Mouse (Mus musculus): ENCODE measurements around the gene Prdm13. TPM values are rescaled to one million over a fixed set of nuclear protein-coding genes. Genes with fewer than 3 reads are reported as not detected.

Gene Prdm13
- polyA plus RNA-seq, 1 experiment from 2014 or later, result 8.1 TPM

DNA sequence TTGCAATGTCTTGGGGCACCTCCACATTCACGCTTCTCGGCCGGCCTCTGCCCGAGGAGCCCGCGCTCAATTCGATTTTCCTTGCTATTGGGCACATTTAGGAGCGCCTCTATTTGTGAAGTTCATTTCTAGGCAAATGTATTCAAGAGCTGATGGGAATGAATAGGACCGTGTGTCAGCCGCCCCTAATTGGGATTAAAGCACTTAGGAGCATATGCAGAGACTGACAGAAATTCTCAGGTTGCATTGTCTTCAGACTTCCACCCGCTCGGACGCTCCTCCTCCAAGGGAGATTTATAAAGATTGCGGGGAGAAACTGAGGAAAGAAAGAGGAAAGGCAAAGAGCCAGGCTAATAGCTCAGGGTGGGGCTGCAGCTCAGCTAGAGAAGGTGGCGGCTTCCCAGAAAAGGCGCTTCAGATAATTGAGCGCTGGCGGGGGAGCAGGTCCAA, 3.8 kb upstream of the Prdm13 start:
- no peak overlapping the region for H3K9ac ChIP-seq (ENCODE audit: low read depth, low read length)
- H3K4me1 ChIP-seq (replicated peaks; ENCODE audit: control insufficient read depth, insufficient read depth, low read length), result peaks cover 4% of the 10 kb centered on the region; the same call in 1 of the 2 replicates
- peak overlapping the region; percentile 21 for H3K4me2 ChIP-seq (replicated peaks; ENCODE audit: low read depth, low read length)
- peak overlapping the region; percentile 49 for H3K4me3 ChIP-seq (ENCODE audit: low read depth, low read length)
- H3K27ac ChIP-seq (ENCODE audit: low read depth, low read length), result 0 out of 2 replicates have a peak overlapping the region, but pooled peaks have one; percentile 95
- under 1% methylated on average over 18 of the region's 18 CpGs for WGBS
- H3K27me3 ChIP-seq (ENCODE audit: control insufficient read depth, insufficient read depth, low read length), result peaks cover 67% of the 10 kb centered on the region
- ATAC-seq (ENCODE audit: low FRiP score) (peak; percentile 28), DNase-seq (ENCODE audit: low spot score) (peak; percentile 76)
- no peaks in the 10 kb centered on the region for H3K9me3 ChIP-seq (ENCODE audit: control insufficient read depth, low read length)
- H3K36me3 ChIP-seq (ENCODE audit: control insufficient read depth, insufficient read depth, low read length), result no peaks in the 10 kb centered on the region

DNA sequence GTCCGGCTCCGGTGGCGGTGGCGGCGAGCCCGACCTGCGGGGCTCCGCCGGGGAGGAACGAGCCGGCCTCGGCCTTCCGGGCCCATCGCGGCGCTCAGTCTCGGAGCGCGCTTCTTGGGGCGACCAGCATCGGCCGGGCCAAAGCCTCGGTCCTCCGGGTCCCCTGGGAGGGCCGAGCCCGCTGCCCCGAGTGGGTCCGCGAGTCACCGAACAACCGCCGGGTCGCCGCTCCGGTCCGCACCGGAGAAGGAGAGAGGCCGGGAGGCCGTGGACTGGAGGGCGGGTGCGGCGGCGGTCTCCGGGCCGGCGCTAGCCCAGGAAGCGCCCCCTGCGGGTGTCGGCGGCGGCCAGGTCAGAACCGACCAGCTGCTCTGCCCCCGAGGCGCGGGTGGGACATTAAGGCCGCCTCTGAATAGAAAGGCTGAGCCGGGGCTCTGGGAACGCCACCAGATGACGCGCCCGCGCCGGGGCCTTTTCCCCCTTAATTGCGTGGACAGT, 3.0 kb upstream of the Prdm13 start:
- no peaks in the 10 kb centered on the region for H3K36me3 ChIP-seq (ENCODE audit: control insufficient read depth, insufficient read depth, low read length)
- peak overlapping the region; percentile 62 for H3K9ac ChIP-seq (ENCODE audit: low read depth, low read length)
- peak overlapping the region; percentile 49 for H3K4me3 ChIP-seq (ENCODE audit: low read depth, low read length)
- peak; percentile 83 for DNase-seq (ENCODE audit: low spot score)
- under 1% methylated on average over 40 of the region's 64 CpGs for WGBS
- peaks cover 4% of the 10 kb centered on the region; the same call in 1 of the 2 replicates for H3K4me1 ChIP-seq (replicated peaks; ENCODE audit: control insufficient read depth, insufficient read depth, low read length)
- H3K9me3 ChIP-seq (ENCODE audit: control insufficient read depth, low read length), result no peaks in the 10 kb centered on the region
- H3K27me3 ChIP-seq (ENCODE audit: control insufficient read depth, insufficient read depth, low read length), result peaks cover 73% of the 10 kb centered on the region
- peak; percentile 37 for ATAC-seq (ENCODE audit: low FRiP score)
- H3K27ac ChIP-seq (ENCODE audit: low read depth, low read length), result peak overlapping the region; percentile 95
- peak overlapping the region; percentile 89 for H3K4me2 ChIP-seq (replicated peaks; ENCODE audit: low read depth, low read length)

DNA sequence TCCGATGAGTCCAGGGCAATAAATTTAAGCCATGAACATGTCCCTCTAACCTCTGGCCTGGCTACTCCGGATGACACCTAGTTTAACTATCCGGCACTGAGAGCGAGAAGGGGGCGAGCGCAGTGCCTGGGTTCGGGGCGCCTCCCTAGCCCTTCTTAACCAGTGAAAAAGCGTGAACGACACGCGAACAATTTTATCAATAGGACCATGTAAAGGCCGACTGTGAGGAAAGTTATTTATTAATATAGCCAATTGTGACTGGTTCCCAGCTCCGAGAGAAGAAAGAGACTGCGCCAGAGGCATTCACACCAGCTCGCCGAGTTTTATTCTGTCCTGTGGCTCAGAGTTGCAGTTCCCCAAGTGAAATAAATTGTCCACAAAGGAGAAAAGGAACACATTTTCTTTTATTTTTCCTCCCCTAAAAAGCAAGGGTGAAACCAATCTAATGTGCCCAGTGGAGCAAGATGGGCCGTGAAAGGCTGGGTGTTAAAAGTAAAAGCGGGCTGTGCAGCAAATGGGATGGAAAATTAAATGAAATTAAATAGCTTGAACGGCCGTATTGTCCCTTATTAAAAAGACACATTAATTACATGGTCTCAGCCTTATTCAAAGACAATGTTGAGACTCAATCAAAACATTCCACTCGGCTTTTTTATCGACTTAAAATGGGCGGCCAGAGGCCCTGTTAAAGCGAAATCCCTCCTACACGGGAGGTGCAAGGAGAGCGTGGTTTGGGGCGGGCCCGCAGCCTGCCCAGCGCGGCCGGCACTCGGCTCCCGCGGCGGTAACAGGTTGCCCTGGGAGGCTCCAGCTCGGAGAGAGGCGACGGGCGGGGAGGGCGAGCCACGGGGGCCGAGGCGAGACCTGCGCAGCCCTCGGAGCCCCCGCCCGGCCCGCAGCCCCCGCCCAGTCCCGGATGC, 2.3 kb upstream of the Prdm13 start:
- Histone ChIP-seq H3K27ac (ENCODE audit: low read depth, low read length) (peak overlapping the region; percentile 95), H3K36me3 (ENCODE audit: control insufficient read depth, insufficient read depth, low read length) (no peaks in the 10 kb centered on the region), H3K9me3 (ENCODE audit: control insufficient read depth, low read length) (no peaks in the 10 kb centered on the region), H3K4me3 (ENCODE audit: low read depth, low read length) (peak overlapping the region; percentile 49), H3K27me3 (ENCODE audit: control insufficient read depth, insufficient read depth, low read length) (peaks cover 79% of the 10 kb centered on the region), H3K4me1 (replicated peaks; ENCODE audit: control insufficient read depth, insufficient read depth, low read length) (peaks cover 4% of the 10 kb centered on the region; the same call in 1 of the 2 replicates), H3K4me2 (replicated peaks; ENCODE audit: low read depth, low read length) (peak overlapping the region; percentile 89), H3K9ac (ENCODE audit: low read depth, low read length) (peak overlapping the region; percentile 62)
- DNase-seq (ENCODE audit: low spot score) (peak; percentile 78), ATAC-seq (ENCODE audit: low FRiP score) (peak; percentile 78)
- under 1% methylated on average over 48 of the region's 51 CpGs for WGBS

DNA sequence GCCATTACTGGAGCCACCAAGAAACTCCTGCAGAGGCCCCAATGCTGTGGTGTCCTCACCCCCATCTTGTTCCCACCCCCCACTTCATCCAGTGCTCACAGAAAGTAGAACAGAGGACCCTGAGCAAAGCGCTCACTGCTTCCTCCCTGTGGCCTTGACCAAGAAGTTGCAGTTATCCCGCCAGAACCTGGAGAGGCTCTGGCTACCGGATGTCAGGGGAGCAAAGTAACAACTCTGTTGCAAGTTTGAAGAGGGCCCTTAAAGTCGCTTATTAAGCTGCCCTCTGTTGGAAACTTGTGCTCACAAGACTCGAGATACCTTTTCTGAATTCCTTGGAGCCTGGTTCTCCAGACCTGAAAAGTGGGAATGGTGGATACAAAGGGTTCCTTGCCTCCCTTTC, 1.2 kb upstream of the Prdm13 start:
- Histone ChIP-seq H3K4me1 (replicated peaks; ENCODE audit: control insufficient read depth, insufficient read depth, low read length) (peaks cover 4% of the 10 kb centered on the region; the same call in 1 of the 2 replicates), H3K36me3 (ENCODE audit: control insufficient read depth, insufficient read depth, low read length) (no peaks in the 10 kb centered on the region), H3K4me2 (replicated peaks; ENCODE audit: low read depth, low read length) (no peak overlapping the region), H3K9me3 (ENCODE audit: control insufficient read depth, low read length) (no peaks in the 10 kb centered on the region), H3K4me3 (ENCODE audit: low read depth, low read length) (no peak overlapping the region), H3K27ac (ENCODE audit: low read depth, low read length) (no peak overlapping the region), H3K9ac (ENCODE audit: low read depth, low read length) (no peak overlapping the region), H3K27me3 (ENCODE audit: control insufficient read depth, insufficient read depth, low read length) (peaks cover 81% of the 10 kb centered on the region)
- 0% methylated on average over 5 of the region's 5 CpGs for WGBS
- ATAC-seq (ENCODE audit: low FRiP score), result no peak
- peak; percentile 60 for DNase-seq (ENCODE audit: low spot score)

DNA sequence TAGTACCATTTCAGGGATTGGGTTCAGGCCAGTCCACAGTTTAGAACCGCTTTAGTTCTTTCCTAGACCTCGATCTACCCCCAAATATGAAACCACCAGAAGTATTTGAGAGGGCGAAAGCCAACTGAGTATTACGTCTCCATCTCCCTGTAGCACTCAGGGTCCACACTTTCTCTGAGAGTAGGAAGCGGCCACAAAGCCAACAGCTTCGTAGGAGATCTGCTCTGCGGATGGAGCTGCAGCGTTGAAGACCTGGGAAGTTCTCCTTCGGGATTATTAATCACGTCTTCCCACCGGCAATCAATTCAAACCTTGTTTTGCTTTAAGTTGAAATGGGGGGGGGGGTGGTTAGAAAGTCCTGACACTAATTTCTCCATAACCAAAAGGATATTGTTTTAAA, 653 bp upstream of the Prdm13 start:
- no peak for ATAC-seq (ENCODE audit: low FRiP score)
- Histone ChIP-seq H3K27ac (ENCODE audit: low read depth, low read length) (no peak overlapping the region), H3K4me2 (replicated peaks; ENCODE audit: low read depth, low read length) (no peak overlapping the region), H3K9ac (ENCODE audit: low read depth, low read length) (no peak overlapping the region), H3K27me3 (ENCODE audit: control insufficient read depth, insufficient read depth, low read length) (peaks cover 80% of the 10 kb centered on the region), H3K4me1 (replicated peaks; ENCODE audit: control insufficient read depth, insufficient read depth, low read length) (peaks cover 4% of the 10 kb centered on the region; the same call in 1 of the 2 replicates), H3K9me3 (ENCODE audit: control insufficient read depth, low read length) (no peaks in the 10 kb centered on the region), H3K36me3 (ENCODE audit: control insufficient read depth, insufficient read depth, low read length) (no peaks in the 10 kb centered on the region), H3K4me3 (ENCODE audit: low read depth, low read length) (no peak overlapping the region)
- DNase-seq (ENCODE audit: low spot score), result peak; percentile 56
- WGBS, result 2% methylated on average over 11 of the region's 11 CpGs

DNA sequence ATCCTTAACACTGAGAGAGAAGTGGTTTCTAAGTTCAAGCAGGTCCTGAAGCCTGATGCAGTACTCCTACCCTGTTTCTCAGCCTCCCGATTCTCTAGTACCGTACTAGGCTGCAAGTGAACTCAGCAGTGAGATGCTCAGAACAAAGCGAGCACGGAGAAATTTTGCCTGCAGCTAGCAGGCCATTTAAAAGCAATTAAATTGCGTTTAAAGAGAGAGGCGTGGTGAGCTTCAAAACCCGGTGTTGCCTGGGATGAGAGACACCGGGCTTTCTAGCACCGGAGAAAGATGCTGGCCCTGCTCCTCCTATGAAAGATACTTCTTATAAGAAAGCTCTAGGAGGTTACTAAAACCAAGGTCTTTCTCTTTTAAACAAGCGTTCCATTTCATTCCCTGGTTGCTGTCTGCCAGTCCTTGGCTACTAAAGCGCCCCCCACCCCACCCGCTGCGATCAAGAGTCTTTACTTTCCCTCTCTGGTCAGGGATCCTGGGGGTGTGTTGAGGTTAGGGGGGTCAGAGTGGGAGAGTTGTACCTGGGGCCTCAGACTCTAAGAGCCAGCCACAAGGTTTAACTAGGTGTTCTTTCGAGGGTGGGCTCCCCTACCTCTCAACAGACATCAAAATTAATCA, 1.3 kb downstream of the Prdm13 start:
- WGBS, result under 1% methylated on average over 14 of the region's 14 CpGs
- Histone ChIP-seq H3K4me2 (replicated peaks; ENCODE audit: low read depth, low read length) (peak overlapping the region; percentile 37), H3K9ac (ENCODE audit: low read depth, low read length) (peak overlapping the region; percentile 31), H3K9me3 (ENCODE audit: control insufficient read depth, low read length) (no peaks in the 10 kb centered on the region), H3K36me3 (ENCODE audit: control insufficient read depth, insufficient read depth, low read length) (no peaks in the 10 kb centered on the region), H3K4me1 (replicated peaks; ENCODE audit: control insufficient read depth, insufficient read depth, low read length) (peaks cover 7% of the 10 kb centered on the region), H3K27ac (ENCODE audit: low read depth, low read length) (no peak overlapping the region), H3K4me3 (ENCODE audit: low read depth, low read length) (peak overlapping the region; percentile 41), H3K27me3 (ENCODE audit: control insufficient read depth, insufficient read depth, low read length) (peaks cover 84% of the 10 kb centered on the region)
- DNase-seq (ENCODE audit: low spot score) (peak; percentile 56), ATAC-seq (ENCODE audit: low FRiP score) (no peak)

DNA sequence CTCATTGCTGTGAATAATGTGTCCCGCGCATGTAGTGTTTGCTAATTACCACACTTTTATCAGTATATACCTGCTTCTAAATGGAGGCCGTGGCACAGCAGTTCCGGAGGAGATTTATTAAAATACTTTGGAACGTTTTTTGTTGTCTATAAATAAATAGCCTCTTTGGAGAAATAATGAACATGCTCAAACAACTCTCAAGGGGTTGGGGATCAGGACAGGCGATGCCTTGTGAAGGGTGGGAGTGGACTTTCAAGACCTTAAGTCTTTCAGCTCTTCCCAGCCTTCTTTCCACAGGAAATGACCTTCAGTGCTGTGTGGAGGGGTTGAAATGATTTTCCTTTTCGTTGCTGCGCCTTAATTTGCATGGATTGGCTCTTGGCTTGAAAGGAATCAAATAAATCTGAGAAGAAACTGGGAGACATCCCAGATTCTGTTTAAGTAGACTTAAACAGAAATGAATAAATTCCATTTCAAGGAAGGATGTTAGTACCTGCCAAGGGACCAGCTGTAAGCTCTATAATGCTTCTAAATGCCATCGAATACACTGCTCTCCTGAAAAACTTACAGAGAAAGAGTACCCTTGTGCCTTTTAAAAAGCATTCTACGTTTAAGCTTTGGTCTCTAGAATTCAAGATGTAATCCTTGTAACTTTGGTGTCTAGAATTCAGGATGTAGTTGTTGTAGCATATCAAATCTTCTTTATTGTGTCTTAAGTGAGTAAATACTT, 3.2 kb downstream of the Prdm13 start:
- H3K4me2 ChIP-seq (replicated peaks; ENCODE audit: low read depth, low read length), result peak overlapping the region; percentile 11

DNA sequence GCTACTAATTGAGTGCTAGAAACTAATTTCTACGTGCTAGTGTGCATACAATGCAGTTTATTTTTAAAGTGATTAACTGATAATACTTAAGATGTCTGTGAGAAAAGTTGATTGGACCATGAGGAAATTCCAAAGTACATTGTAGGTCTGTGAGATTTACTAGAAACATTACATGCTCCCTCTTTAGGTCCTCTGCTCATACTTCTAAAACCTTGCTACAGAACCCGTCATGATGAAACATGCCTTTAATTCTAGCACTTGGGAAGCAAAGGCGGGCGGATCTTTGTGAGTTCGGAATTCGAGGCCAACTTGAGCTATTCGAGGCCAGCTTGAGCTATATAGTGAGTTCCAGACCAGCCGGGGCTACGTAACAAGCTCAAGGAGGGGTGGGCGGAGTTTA, 4.8 kb downstream of the Prdm13 start:
- Histone ChIP-seq H3K9me3 (ENCODE audit: control insufficient read depth, low read length) (no peaks in the 10 kb centered on the region), H3K27me3 (ENCODE audit: control insufficient read depth, insufficient read depth, low read length) (peaks cover 84% of the 10 kb centered on the region), H3K9ac (ENCODE audit: low read depth, low read length) (no peak overlapping the region), H3K36me3 (ENCODE audit: control insufficient read depth, insufficient read depth, low read length) (no peaks in the 10 kb centered on the region), H3K4me3 (ENCODE audit: low read depth, low read length) (0 out of 2 replicates have a peak overlapping the region, but pooled peaks have one; percentile 4), H3K4me2 (replicated peaks; ENCODE audit: low read depth, low read length) (no peak overlapping the region; the same call in 1 of the 2 replicates), H3K4me1 (replicated peaks; ENCODE audit: control insufficient read depth, insufficient read depth, low read length) (peaks cover 7% of the 10 kb centered on the region), H3K27ac (ENCODE audit: low read depth, low read length) (no peak overlapping the region)
- ATAC-seq (ENCODE audit: low FRiP score), result no peak
- WGBS, result 4% methylated on average over 10 of the region's 10 CpGs
- no peak for DNase-seq (ENCODE audit: low spot score)

More for the DNA sequence above, 3.2 kb downstream of the Prdm13 start:
- Histone ChIP-seq H3K9ac (ENCODE audit: low read depth, low read length) (no peak overlapping the region), H3K9me3 (ENCODE audit: control insufficient read depth, low read length) (no peaks in the 10 kb centered on the region), H3K4me3 (ENCODE audit: low read depth, low read length) (peak overlapping the region; percentile 41; the same call in 1 of the 2 replicates), H3K4me1 (replicated peaks; ENCODE audit: control insufficient read depth, insufficient read depth, low read length) (peaks cover 7% of the 10 kb centered on the region), H3K27me3 (ENCODE audit: control insufficient read depth, insufficient read depth, low read length) (peaks cover 89% of the 10 kb centered on the region), H3K36me3 (ENCODE audit: control insufficient read depth, insufficient read depth, low read length) (no peaks in the 10 kb centered on the region), H3K27ac (ENCODE audit: low read depth, low read length) (no peak overlapping the region)
- 12% methylated on average over 10 of the region's 10 CpGs for WGBS
- DNase-seq (ENCODE audit: low spot score) (peak; percentile 39), ATAC-seq (ENCODE audit: low FRiP score) (no peak)

Data from hindbrain, embryonic 11.5 days (tissue).